Mouse (Mus musculus): ENCODE measurements around the gene Lrrc4. TPM values are rescaled to one million over a fixed set of nuclear protein-coding genes. Genes with fewer than 3 reads are reported as not detected.

The Lrrc4 gene
- polyA plus RNA-seq, 1 experiment: 0.32 TPM

- no peak overlapping the region for H3K4me3 ChIP-seq (ENCODE audit: insufficient read depth, poor library complexity, severe bottlenecking)
- H3K36me3 ChIP-seq (ENCODE audit: control insufficient read depth, insufficient read depth): peaks cover 41% of the 10 kb centered on the region
- H3K27me3 ChIP-seq (ENCODE audit: control insufficient read depth, insufficient read depth, insufficient read length): no peaks in the 10 kb centered on the region
- no peaks in the 10 kb centered on the region for H3K79me3 ChIP-seq (ENCODE audit: low read depth)
- H3ac ChIP-seq (ENCODE audit: control insufficient read depth, insufficient read length, low read depth): no peak overlapping the region
- no peak for TF ChIP-seq FOSL1 (IDR thresholded peaks at IDR 0.05; ENCODE audit: insufficient read depth, low read length, poor library complexity, severe bottlenecking)
- TF ChIP-seq MYOD1 (IDR thresholded peaks at IDR 0.05; ENCODE audit: control insufficient read depth, insufficient read length, low read depth): no peak
- TF ChIP-seq CEBPB (IDR thresholded peaks at IDR 0.05; ENCODE audit: low read depth): no peak
- TF ChIP-seq MAX (IDR thresholded peaks at IDR 0.05): no peak
- no peak for TF ChIP-seq CTCF (IDR thresholded peaks at IDR 0.05; ENCODE audit: control insufficient read depth, insufficient read depth, insufficient read length)
- TF ChIP-seq USF1 (IDR thresholded peaks at IDR 0.05; ENCODE audit: low read depth): no peak
- peaks cover 8% of the 10 kb centered on the region for H3K79me2 ChIP-seq (ENCODE audit: control insufficient read depth, insufficient read depth)
These were observed 102.3 kb downstream of the Lrrc4 start for GRCm38 (mm10) chr6:28729236-28729635.

GRCm38 (mm10) chr6:28724776-28725175 is 106.8 kb downstream of the Lrrc4 start:
- Histone ChIP-seq H3K79me3 (ENCODE audit: low read depth) (peaks cover 2% of the 10 kb centered on the region), H3K79me2 (ENCODE audit: control insufficient read depth, insufficient read depth) (peaks cover 2% of the 10 kb centered on the region), H3K36me3 (ENCODE audit: control insufficient read depth, insufficient read depth) (peaks cover 37% of the 10 kb centered on the region), H3K27me3 (ENCODE audit: control insufficient read depth, insufficient read depth, insufficient read length) (no peaks in the 10 kb centered on the region), H3ac (ENCODE audit: control insufficient read depth, insufficient read length, low read depth) (no peak overlapping the region), H3K4me3 (ENCODE audit: insufficient read depth, poor library complexity, severe bottlenecking) (no peak overlapping the region)
- TF ChIP-seq MYOD1 (IDR thresholded peaks at IDR 0.05; ENCODE audit: control insufficient read depth, insufficient read length, low read depth) (no peak), CTCF (IDR thresholded peaks at IDR 0.05; ENCODE audit: control insufficient read depth, insufficient read depth, insufficient read length) (no peak), FOSL1 (IDR thresholded peaks at IDR 0.05; ENCODE audit: insufficient read depth, low read length, poor library complexity, severe bottlenecking) (no peak), USF1 (IDR thresholded peaks at IDR 0.05; ENCODE audit: low read depth) (no peak), CEBPB (IDR thresholded peaks at IDR 0.05; ENCODE audit: low read depth) (no peak), MYOG (IDR thresholded peaks at IDR 0.05; ENCODE audit: control insufficient read depth, extremely low read depth, insufficient read length) (no peak), MAX (IDR thresholded peaks at IDR 0.05) (no peak)

- TF ChIP-seq CTCF (IDR thresholded peaks at IDR 0.05; ENCODE audit: control insufficient read depth, insufficient read depth, insufficient read length): no peak
- Histone ChIP-seq H3K4me3 (ENCODE audit: insufficient read depth, poor library complexity, severe bottlenecking) (no peak overlapping the region), H3K79me2 (ENCODE audit: control insufficient read depth, insufficient read depth) (no peaks in the 10 kb centered on the region)
These were observed 108.5 kb downstream of the Lrrc4 start for GRCm38 (mm10) chr6:28723059-28723458.

GRCm38 (mm10) chr6:28720391-28721171 is 111.0 kb downstream of the Lrrc4 start:
- Histone ChIP-seq H3K4me3 (ENCODE audit: insufficient read depth, poor library complexity, severe bottlenecking) (no peak overlapping the region), H3K79me2 (ENCODE audit: control insufficient read depth, insufficient read depth) (no peaks in the 10 kb centered on the region), H3K36me3 (ENCODE audit: control insufficient read depth, insufficient read depth) (peaks cover 28% of the 10 kb centered on the region), H3K79me3 (ENCODE audit: low read depth) (peaks cover 5% of the 10 kb centered on the region), H3ac (ENCODE audit: control insufficient read depth, insufficient read length, low read depth) (no peak overlapping the region), H3K27me3 (ENCODE audit: control insufficient read depth, insufficient read depth, insufficient read length) (no peaks in the 10 kb centered on the region)
- no peak for TF ChIP-seq MAX (IDR thresholded peaks at IDR 0.05)
- TF ChIP-seq MYOD1 (IDR thresholded peaks at IDR 0.05; ENCODE audit: control insufficient read depth, insufficient read length, low read depth): no peak
- TF ChIP-seq CEBPB (IDR thresholded peaks at IDR 0.05; ENCODE audit: low read depth): no peak
- no peak for TF ChIP-seq CTCF (IDR thresholded peaks at IDR 0.05; ENCODE audit: control insufficient read depth, insufficient read depth, insufficient read length)
- no peak for TF ChIP-seq MYOG (IDR thresholded peaks at IDR 0.05; ENCODE audit: control insufficient read depth, extremely low read depth, insufficient read length)
- no peak for TF ChIP-seq USF1 (IDR thresholded peaks at IDR 0.05; ENCODE audit: low read depth)
- TF ChIP-seq FOSL1 (IDR thresholded peaks at IDR 0.05; ENCODE audit: insufficient read depth, low read length, poor library complexity, severe bottlenecking): no peak

More at GRCm38 (mm10) chr6:28723059-28723458, 108.5 kb downstream of the Lrrc4 start:
- Histone ChIP-seq H3K79me3 (ENCODE audit: low read depth) (peaks cover 2% of the 10 kb centered on the region), H3K36me3 (ENCODE audit: control insufficient read depth, insufficient read depth) (peaks cover 37% of the 10 kb centered on the region), H3K27me3 (ENCODE audit: control insufficient read depth, insufficient read depth, insufficient read length) (no peaks in the 10 kb centered on the region), H3ac (ENCODE audit: control insufficient read depth, insufficient read length, low read depth) (no peak overlapping the region)

- TF ChIP-seq MYOD1 (IDR thresholded peaks at IDR 0.05; ENCODE audit: control insufficient read depth, insufficient read length, low read depth): no peak
- TF ChIP-seq MYOG (IDR thresholded peaks at IDR 0.05; ENCODE audit: control insufficient read depth, extremely low read depth, insufficient read length): no peak
- no peak for TF ChIP-seq CEBPB (IDR thresholded peaks at IDR 0.05; ENCODE audit: low read depth)
- TF ChIP-seq CTCF (IDR thresholded peaks at IDR 0.05; ENCODE audit: control insufficient read depth, insufficient read depth, insufficient read length): no peak
- no peak for TF ChIP-seq USF1 (IDR thresholded peaks at IDR 0.05; ENCODE audit: low read depth)
- no peak for TF ChIP-seq MAX (IDR thresholded peaks at IDR 0.05)
- TF ChIP-seq FOSL1 (IDR thresholded peaks at IDR 0.05; ENCODE audit: insufficient read depth, low read length, poor library complexity, severe bottlenecking): no peak
- peaks cover 35% of the 10 kb centered on the region for H3K36me3 ChIP-seq (ENCODE audit: control insufficient read depth, insufficient read depth)
- H3K27me3 ChIP-seq (ENCODE audit: control insufficient read depth, insufficient read depth, insufficient read length): no peaks in the 10 kb centered on the region
- H3K79me2 ChIP-seq (ENCODE audit: control insufficient read depth, insufficient read depth): no peaks in the 10 kb centered on the region
- H3K79me3 ChIP-seq (ENCODE audit: low read depth): peaks cover 5% of the 10 kb centered on the region
- no peak overlapping the region for H3K4me3 ChIP-seq (ENCODE audit: insufficient read depth, poor library complexity, severe bottlenecking)
- H3ac ChIP-seq (ENCODE audit: control insufficient read depth, insufficient read length, low read depth): no peak overlapping the region
These were observed 113.7 kb downstream of the Lrrc4 start for GRCm38 (mm10) chr6:28717845-28718237.

Measured in C2C12 (cell line).